Mouse (Mus musculus): ENCODE measurements around the gene Thsd4.
A peak's percentile ranks its signal among the peaks of the same experiment; 100 is the strongest.

Thsd4 gene

GRCm38 (mm10) chr9:60380550-60380949 is 141.3 kb downstream of the Thsd4 start:
- DNase-seq (ENCODE audit: low spot score): no peak

GRCm38 (mm10) chr9:60378235-60378634 is 143.6 kb downstream of the Thsd4 start:
- DNase-seq (ENCODE audit: low spot score): no peak

GRCm38 (mm10) chr9:60373161-60373737 is 148.6 kb downstream of the Thsd4 start:
- DNase-seq (ENCODE audit: low spot score): no peak

- no peak for DNase-seq (ENCODE audit: low spot score)
Observed at GRCm38 (mm10) chr9:60368516-60368915, 153.3 kb downstream of the Thsd4 start.

- DNase-seq (ENCODE audit: low spot score): no peak
Observed at GRCm38 (mm10) chr9:60367617-60368305, 154.1 kb downstream of the Thsd4 start.

- no peak for DNase-seq (ENCODE audit: low spot score)
Observed at GRCm38 (mm10) chr9:60364166-60364781, 157.6 kb downstream of the Thsd4 start.

GRCm38 (mm10) chr9:60352351-60352750 is 169.5 kb downstream of the Thsd4 start:
- DNase-seq (ENCODE audit: low spot score): no peak

GRCm38 (mm10) chr9:60351153-60351552 is 170.7 kb downstream of the Thsd4 start:
- no peak for DNase-seq (ENCODE audit: low spot score)

GRCm38 (mm10) chr9:60336147-60336546 is 185.7 kb downstream of the Thsd4 start:
- no peak for DNase-seq (ENCODE audit: low spot score)

- no peak for DNase-seq (ENCODE audit: low spot score)
Observed at GRCm38 (mm10) chr9:60335455-60335854, 186.4 kb downstream of the Thsd4 start.

GRCm38 (mm10) chr9:60329911-60330310 is 191.9 kb downstream of the Thsd4 start:
- no peak for DNase-seq (ENCODE audit: low spot score)

- no peak for DNase-seq (ENCODE audit: low spot score)
Observed at GRCm38 (mm10) chr9:60324716-60325115, 197.1 kb downstream of the Thsd4 start.

- no peak for DNase-seq (ENCODE audit: low spot score)
Observed at GRCm38 (mm10) chr9:60323435-60323834, 198.4 kb downstream of the Thsd4 start.

GRCm38 (mm10) chr9:60317291-60317690 is 204.6 kb downstream of the Thsd4 start:
- no peak for DNase-seq (ENCODE audit: low spot score)

GRCm38 (mm10) chr9:60316510-60316909 is 205.3 kb downstream of the Thsd4 start:
- no peak for DNase-seq (ENCODE audit: low spot score)

- DNase-seq (ENCODE audit: low spot score): no peak
Observed at GRCm38 (mm10) chr9:60315533-60315932, 206.3 kb downstream of the Thsd4 start.

GRCm38 (mm10) chr9:60313661-60314060 is 208.2 kb downstream of the Thsd4 start:
- DNase-seq (ENCODE audit: low spot score): peak; percentile 22

GRCm38 (mm10) chr9:60312670-60313069 is 209.2 kb downstream of the Thsd4 start:
- no peak for DNase-seq (ENCODE audit: low spot score)

- DNase-seq (ENCODE audit: low spot score): no peak
Observed at GRCm38 (mm10) chr9:60311594-60312128, 210.2 kb downstream of the Thsd4 start.

GRCm38 (mm10) chr9:60310741-60311317 is 211.0 kb downstream of the Thsd4 start:
- DNase-seq (ENCODE audit: low spot score): no peak

- DNase-seq (ENCODE audit: low spot score): peak; percentile 35
Observed at GRCm38 (mm10) chr9:60309786-60310711, 211.8 kb downstream of the Thsd4 start.

GRCm38 (mm10) chr9:60308182-60308581 is 213.7 kb downstream of the Thsd4 start:
- DNase-seq (ENCODE audit: low spot score): peak; percentile 38

Measured in embryo, embryonic 10.5 days (tissue).